Mouse (Mus musculus) heart, embryonic 13.5 days (tissue): ENCODE measurements around the gene Atp6v1d. TPM values are rescaled to one million over a fixed set of nuclear protein-coding genes. Genes with fewer than 3 reads are reported as not detected.
A peak's percentile ranks its signal among the peaks of the same experiment; 100 is the strongest.

ENCODE experiments used
- ATAC-seq: fragments of 200-750 bp; cut with Nextera tagmentation; 2 replicates; pipeline ENCODE4 v1.8.0; 2017; ENCODE audit warnings: moderate TSS enrichment; ENCODE audit not compliant: insufficient number of reproducible peaks, low FRiP score, low TSS enrichment; ENCODE audit errors: extremely low read depth
- H3K27ac ChIP-seq: fragments of 300-500 bp; sonication (generic); replicated peaks from 2 replicates; pipeline ENCODE4 v1.5.1; 2015; ENCODE audit warnings: moderate library complexity, mild to moderate bottlenecking, inconsistent platforms
- H3K27me3 ChIP-seq: fragments of 300-500 bp; sonication (generic); replicated peaks from 2 replicates; pipeline ENCODE4 v1.6.1; 2015; ENCODE audit warnings: mild to moderate bottlenecking, inconsistent platforms
- H3K36me3 ChIP-seq: fragments of 300-500 bp; sonication (generic); 2 replicates; pipeline ENCODE4 v1.6.1; 2015; ENCODE audit warnings: mild to moderate bottlenecking, inconsistent platforms
- H3K4me1 ChIP-seq: fragments of 300-500 bp; sonication (generic); 2 replicates; pipeline ENCODE4 v1.6.1; 2015; ENCODE audit warnings: inconsistent platforms
- H3K4me2 ChIP-seq: fragments of 300-500 bp; sonication (generic); 2 replicates; pipeline ENCODE4 v1.6.1; 2015; ENCODE audit warnings: inconsistent platforms, mild to moderate bottlenecking, moderate library complexity
- H3K4me3 ChIP-seq: fragments of 300-500 bp; sonication (generic); 2 replicates; pipeline ENCODE4 v1.5.1; 2015; ENCODE audit warnings: moderate library complexity, mild to moderate bottlenecking, inconsistent platforms
- H3K9ac ChIP-seq: fragments of 300-500 bp; sonication (generic); 2 replicates; pipeline ENCODE4 v1.6.1; 2015; ENCODE audit warnings: inconsistent platforms, mild to moderate bottlenecking, moderate library complexity
- H3K9me3 ChIP-seq: fragments of 300-500 bp; sonication (generic); 2 replicates; pipeline ENCODE4 v1.6.1; 2016; ENCODE audit warnings: inconsistent platforms
- WGBS: fragments of 180-500 bp; shearing (Covaris S2); methylation state at CpG from one replicate; pipeline ENCODE4 v1.1.7; 2015; ENCODE audit warnings: mixed read lengths; 5-methylcytosine and 5-hydroxymethylcytosine counted together
- polyA plus RNA-seq: library from polyadenylated mRNA; unstranded; fragments of >200 nt; fragmentation: Nextera tagmentation; extraction: Ambion mirVana; gene quantifications from 2 replicates; pipeline ENCODE4 v1.2.1, GENCODE M21; 2015

The Atp6v1d gene
- 67.6 and 68.8 TPM in 2 replicates for polyA plus RNA-seq

- Histone ChIP-seq H3K4me1 (peaks cover 40% of the 10 kb centered on the region), H3K9ac (peak within 1 kb of the TSS; percentile 96), H3K4me2 (peak within 1 kb of the TSS; percentile 89), H3K27me3 (no peaks in the 10 kb centered on the region), H3K36me3 (peaks cover 15% of the 10 kb centered on the region), H3K9me3 (no peaks in the 10 kb centered on the region), H3K4me3 (peak within 1 kb of the TSS; percentile 91), H3K27ac (peak within 1 kb of the TSS; percentile 93)
- under 1% methylated on average over 55 of the region's 55 CpGs for WGBS
- ATAC-seq = peak; percentile 100
Observed at GRCm38 (mm10) chr12:78861496-78862253, at the start of gene Atp6v1d, which contains the start of gene Eif2s1. TSS of gene Atp6v1d (minus strand) at chr12:78861638. TSS of gene Eif2s1 (plus strand) at chr12:78861819.

DNA sequence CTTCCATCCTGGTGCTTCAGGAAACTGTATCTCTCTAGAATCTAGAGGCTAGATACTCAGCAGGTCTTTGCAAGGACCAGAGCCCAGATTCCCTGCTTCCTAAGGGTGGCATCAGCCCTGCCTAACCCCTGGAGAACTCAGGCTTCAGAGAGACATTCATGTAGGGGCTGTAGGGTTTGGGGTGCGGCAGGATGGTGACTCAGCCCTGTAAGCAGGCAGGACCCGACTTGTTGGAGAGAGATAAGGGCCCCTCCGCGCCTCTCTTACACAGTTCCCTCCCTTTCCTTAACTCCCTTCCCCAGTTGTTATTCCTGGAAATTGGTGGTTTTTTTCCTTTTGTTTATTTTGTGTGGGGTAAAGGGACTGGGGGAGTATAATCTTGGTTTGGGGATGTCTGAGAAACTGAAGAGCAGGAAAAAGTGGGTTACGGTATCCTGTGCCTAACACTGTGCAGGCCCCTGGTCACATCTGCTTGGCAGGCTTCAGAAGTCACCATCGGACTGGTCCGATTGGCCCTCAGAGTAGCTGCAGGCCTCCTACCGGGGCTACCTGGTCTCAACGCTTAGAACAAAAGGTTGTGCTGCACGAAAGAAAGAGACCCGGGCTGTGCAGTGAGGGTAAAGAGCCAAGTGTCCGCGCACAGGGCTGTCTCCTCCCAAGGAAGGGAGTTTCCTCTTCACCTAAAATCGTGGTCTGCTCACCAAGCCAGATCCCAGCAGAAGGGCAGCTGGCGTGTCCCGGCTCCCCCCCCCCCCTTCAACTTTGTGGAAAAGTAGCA is 49.4 kb upstream of the Atp6v1d start:
- 4% methylated on average over 16 of the region's 16 CpGs for whole genome bisulfite sequencing
- Histone ChIP-seq H3K4me2 (peak overlapping the region; percentile 91), H3K27ac (peak overlapping the region; percentile 76), H3K4me3 (peak overlapping the region; percentile 56), H3K27me3 (peaks cover 74% of the 10 kb centered on the region), H3K36me3 (no peaks in the 10 kb centered on the region), H3K4me1 (peaks cover 32% of the 10 kb centered on the region), H3K9me3 (peaks cover 6% of the 10 kb centered on the region), H3K9ac (peak overlapping the region; percentile 71)
- ATAC-seq = peak; percentile 81

DNA sequence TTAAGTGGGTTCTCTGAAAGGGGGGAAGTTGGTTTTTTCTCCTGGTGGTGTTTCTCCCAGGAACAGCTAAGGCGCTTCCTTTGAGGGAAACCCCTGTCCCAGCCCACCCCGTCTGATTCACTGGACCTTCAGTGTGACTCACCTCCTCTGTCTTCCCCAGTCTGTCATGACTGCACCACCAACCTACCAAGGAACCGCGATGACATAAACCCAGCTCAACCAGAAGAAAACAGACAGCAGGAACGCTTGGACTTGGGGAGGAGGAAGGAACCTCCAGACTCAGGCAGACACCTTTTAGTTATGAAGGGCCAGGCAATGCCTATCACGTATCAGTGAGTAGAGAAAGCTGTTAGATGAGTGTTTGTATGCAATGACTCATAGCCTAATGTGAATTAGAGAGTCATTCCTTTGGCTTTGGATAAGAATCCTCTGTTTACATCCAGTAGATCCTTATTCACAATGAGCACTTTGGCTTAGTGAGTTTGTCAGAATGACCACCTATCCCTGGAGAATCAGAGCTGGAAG is 46.7 kb upstream of the Atp6v1d start:
- Histone ChIP-seq H3K27ac (no peak overlapping the region), H3K27me3 (peaks cover 61% of the 10 kb centered on the region), H3K4me2 (no peak overlapping the region), H3K9ac (no peak overlapping the region), H3K9me3 (peaks cover 6% of the 10 kb centered on the region), H3K36me3 (no peaks in the 10 kb centered on the region), H3K4me1 (peaks cover 32% of the 10 kb centered on the region), H3K4me3 (no peak overlapping the region)
- 72% methylated on average over 6 of the region's 6 CpGs for WGBS
- no peak for ATAC-seq

DNA sequence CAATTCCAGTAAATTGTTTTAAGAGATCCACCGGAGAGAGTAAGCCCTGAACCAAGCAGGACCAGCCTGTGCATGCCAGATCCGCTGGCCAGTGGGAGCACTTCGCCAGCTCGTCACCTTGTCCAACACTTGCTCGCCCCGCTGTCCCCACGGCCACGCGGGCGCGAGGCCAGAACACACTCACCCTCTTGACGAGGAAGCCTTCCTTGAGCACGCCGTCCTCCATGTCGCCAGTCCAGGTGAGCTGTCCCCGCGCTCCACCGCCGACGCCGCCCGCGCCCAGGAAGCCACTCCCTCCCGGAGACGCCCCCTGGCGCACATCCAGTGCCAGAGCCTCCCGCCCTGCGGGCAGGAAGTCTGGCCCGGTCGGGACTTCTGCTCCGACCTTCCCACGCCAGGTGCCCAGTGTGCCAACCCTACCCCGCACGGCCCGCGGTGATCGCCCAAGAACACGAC is 45.3 kb upstream of the Atp6v1d start, which contains the start of gene Plek2:
Gene Plek2, minus strand, starts transcription at position 258 of the 456 bp plus-strand sequence.
- peaks cover 6% of the 10 kb centered on the region for H3K9me3 ChIP-seq
- peak within 1 kb of the TSS; percentile 78 for H3K9ac ChIP-seq

GRCm38 (mm10) chr12:78904499-78904898 is 43.1 kb upstream of the Atp6v1d start:
- peaks cover 9% of the 10 kb centered on the region for H3K4me1 ChIP-seq
- no peak overlapping the region for H3K27ac ChIP-seq
- no peaks in the 10 kb centered on the region for H3K36me3 ChIP-seq
- no peak overlapping the region for H3K9ac ChIP-seq
- H3K9me3 ChIP-seq = peaks cover 6% of the 10 kb centered on the region
- H3K27me3 ChIP-seq = peaks cover 32% of the 10 kb centered on the region
- peak overlapping the region; percentile 47 for H3K4me2 ChIP-seq
- WGBS = 80% methylated on average over 7 of the region's 7 CpGs
- peak overlapping the region; percentile 21 for H3K4me3 ChIP-seq
- ATAC-seq = no peak

More for the DNA sequence above, 45.3 kb upstream of the Atp6v1d start, which contains the start of gene Plek2:
- Histone ChIP-seq H3K4me1 (peaks cover 25% of the 10 kb centered on the region), H3K27ac (no peak within 1 kb of the TSS), H3K4me3 (peak within 1 kb of the TSS; percentile 60), H3K27me3 (peaks cover 49% of the 10 kb centered on the region), H3K4me2 (peak within 1 kb of the TSS; percentile 92), H3K36me3 (no peaks in the 10 kb centered on the region)
- 3% methylated on average over 37 of the region's 38 CpGs for WGBS
- ATAC-seq = peak; percentile 29

DNA sequence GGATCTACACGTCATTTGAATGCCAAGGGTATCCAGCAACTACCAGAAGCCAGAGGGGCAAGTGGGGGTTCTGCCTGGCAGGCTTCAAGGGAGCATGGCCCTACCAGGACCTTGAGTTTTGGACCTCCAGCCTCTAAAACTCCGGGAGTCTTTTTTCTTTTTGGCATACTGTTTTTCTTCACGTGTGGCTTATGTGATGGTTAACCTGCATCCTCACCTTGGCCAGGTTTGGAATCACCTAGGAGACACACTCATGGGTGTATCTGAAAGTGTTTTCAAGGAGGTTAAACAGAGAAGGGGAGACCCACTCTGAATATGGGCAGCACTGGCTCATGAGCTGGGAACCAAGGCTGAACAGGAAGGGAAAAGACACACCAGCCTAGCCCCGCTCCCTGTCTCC is 41.9 kb upstream of the Atp6v1d start:
- Histone ChIP-seq H3K36me3 (no peaks in the 10 kb centered on the region), H3K9ac (no peak overlapping the region), H3K4me3 (peak overlapping the region; percentile 11; the same call in 1 of the 2 replicates), H3K4me1 (peaks cover 9% of the 10 kb centered on the region), H3K4me2 (peak overlapping the region; percentile 47), H3K27ac (no peak overlapping the region), H3K9me3 (no peaks in the 10 kb centered on the region), H3K27me3 (peaks cover 26% of the 10 kb centered on the region)
- 83% methylated on average over 4 of the region's 4 CpGs for WGBS
- ATAC-seq = no peak

DNA sequence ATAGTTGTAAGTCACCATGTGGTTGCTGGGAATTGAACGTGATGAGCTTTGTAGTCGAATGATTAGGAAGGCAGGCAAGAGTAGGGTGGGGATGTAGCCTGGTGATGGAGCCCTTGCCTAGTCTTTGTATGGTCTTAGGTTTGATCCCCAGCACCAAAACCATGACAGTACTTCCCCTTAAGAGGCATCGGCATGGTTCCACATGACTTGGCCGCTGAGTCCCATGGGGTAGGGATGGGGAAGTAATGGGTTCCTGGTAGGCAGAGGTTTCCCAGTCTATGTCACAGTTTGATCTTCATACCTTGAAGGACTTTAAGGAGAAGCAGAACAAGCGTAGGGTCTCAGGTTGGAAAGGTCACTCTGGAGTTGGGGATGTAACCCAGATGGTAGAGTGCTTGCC is 40.0 kb upstream of the Atp6v1d start:
- 0 out of 2 replicates have a peak overlapping the region, but pooled peaks have one; percentile 1 for H3K4me2 ChIP-seq
- 85% methylated on average over 5 of the region's 5 CpGs for WGBS
- no peak overlapping the region for H3K4me3 ChIP-seq
- H3K27ac ChIP-seq = no peak overlapping the region
- peaks cover 4% of the 10 kb centered on the region for H3K4me1 ChIP-seq
- H3K9ac ChIP-seq = no peak overlapping the region
- H3K36me3 ChIP-seq = no peaks in the 10 kb centered on the region
- 0 out of 2 replicates have a peak, but pooled peaks cover 9% of the 10 kb centered on the region for H3K27me3 ChIP-seq
- no peak for ATAC-seq
- no peaks in the 10 kb centered on the region for H3K9me3 ChIP-seq

GRCm38 (mm10) chr12:78897861-78898260 is 36.4 kb upstream of the Atp6v1d start:
- H3K4me2 ChIP-seq = no peak overlapping the region
- H3K4me3 ChIP-seq = no peak overlapping the region
- H3K36me3 ChIP-seq = no peaks in the 10 kb centered on the region
- H3K9ac ChIP-seq = no peak overlapping the region
- H3K27ac ChIP-seq = no peak overlapping the region
- H3K9me3 ChIP-seq = no peaks in the 10 kb centered on the region
- WGBS = 88% methylated on average over 1 of the region's 1 CpGs
- no peak for ATAC-seq
- H3K4me1 ChIP-seq = no peaks in the 10 kb centered on the region
- no peaks in the 10 kb centered on the region for H3K27me3 ChIP-seq

GRCm38 (mm10) chr12:78891149-78891548 is 29.7 kb upstream of the Atp6v1d start:
- 72% methylated on average over 2 of the region's 2 CpGs for WGBS
- H3K4me1 ChIP-seq = peaks cover 22% of the 10 kb centered on the region

DNA sequence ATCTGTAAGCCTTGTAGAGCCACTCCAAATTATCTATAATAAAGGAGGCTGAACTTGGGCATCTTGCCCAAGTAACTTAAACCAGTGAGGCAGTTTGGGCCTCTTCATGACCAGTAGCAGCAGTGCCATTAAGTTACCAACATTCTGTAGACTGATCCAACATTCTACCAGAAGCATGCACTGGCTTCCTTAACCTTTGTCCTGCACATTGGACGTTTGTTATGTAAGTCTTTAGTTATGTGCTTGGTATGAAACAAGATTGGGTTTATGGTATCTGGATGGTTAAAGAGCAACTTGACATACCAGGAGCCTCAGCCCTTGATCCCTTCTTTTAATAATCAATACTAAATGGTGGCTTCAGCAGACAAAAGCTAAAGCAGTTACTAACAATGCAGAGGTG is 28.6 kb upstream of the Atp6v1d start:
- Histone ChIP-seq H3K9me3 (peaks cover 5% of the 10 kb centered on the region), H3K4me3 (no peak overlapping the region), H3K36me3 (peaks cover 33% of the 10 kb centered on the region), H3K4me1 (peaks cover 22% of the 10 kb centered on the region), H3K27me3 (no peaks in the 10 kb centered on the region), H3K4me2 (no peak overlapping the region), H3K27ac (no peak overlapping the region), H3K9ac (no peak overlapping the region)
- ATAC-seq = no peak
- WGBS = 56% methylated on average over 1 of the region's 1 CpGs

More at GRCm38 (mm10) chr12:78891149-78891548, 29.7 kb upstream of the Atp6v1d start:
- Histone ChIP-seq H3K4me2 (no peak overlapping the region), H3K9me3 (peaks cover 5% of the 10 kb centered on the region), H3K27me3 (no peaks in the 10 kb centered on the region), H3K36me3 (peaks cover 23% of the 10 kb centered on the region), H3K27ac (no peak overlapping the region), H3K9ac (no peak overlapping the region), H3K4me3 (no peak overlapping the region)
- ATAC-seq = no peak

GRCm38 (mm10) chr12:78874581-78874980 is 13.1 kb upstream of the Atp6v1d start:
- WGBS = 97% methylated on average over 3 of the region's 3 CpGs
- H3K27ac ChIP-seq = no peak overlapping the region
- H3K4me1 ChIP-seq = no peaks in the 10 kb centered on the region
- H3K4me3 ChIP-seq = no peak overlapping the region
- H3K9ac ChIP-seq = no peak overlapping the region
- H3K9me3 ChIP-seq = no peaks in the 10 kb centered on the region
- ATAC-seq = no peak
- H3K4me2 ChIP-seq = no peak overlapping the region
- H3K36me3 ChIP-seq = peaks cover 79% of the 10 kb centered on the region
- no peaks in the 10 kb centered on the region for H3K27me3 ChIP-seq
